Mouse (Mus musculus): Measurements from ENCODE around the gene Slc25a29.
A peak's percentile ranks its signal among the peaks of the same experiment; 100 is the strongest.

Gene Slc25a29

DNA sequence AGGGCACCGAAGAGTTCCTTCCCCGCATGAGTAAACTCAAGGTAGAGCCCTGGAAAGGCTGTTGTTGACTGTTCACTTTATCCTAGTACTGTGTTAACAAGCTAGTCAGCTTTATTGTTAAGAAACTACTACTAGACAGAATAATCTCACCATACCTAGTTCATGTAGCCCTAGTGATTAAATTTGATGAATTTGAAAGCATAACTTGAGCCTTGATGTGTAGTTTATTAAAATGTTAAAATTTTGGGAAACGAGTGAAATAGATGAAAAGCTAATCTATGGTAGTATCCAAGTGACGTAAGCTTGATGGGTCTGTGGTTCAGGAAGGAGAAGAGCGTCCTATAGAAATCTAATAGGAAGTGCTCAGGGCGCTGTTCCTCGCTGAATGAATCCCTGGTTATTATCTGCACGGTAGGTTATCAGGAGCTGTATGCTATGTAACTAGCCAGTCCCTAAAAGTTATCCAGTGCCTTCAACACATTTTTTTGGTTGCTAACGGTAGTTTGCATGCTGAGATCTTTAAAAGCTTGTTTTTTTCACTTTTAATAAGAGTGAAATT lies 40.6 kb downstream of the Slc25a29 start:
- peak; percentile 55 for DNase-seq (ENCODE audit: low read depth)

DNA sequence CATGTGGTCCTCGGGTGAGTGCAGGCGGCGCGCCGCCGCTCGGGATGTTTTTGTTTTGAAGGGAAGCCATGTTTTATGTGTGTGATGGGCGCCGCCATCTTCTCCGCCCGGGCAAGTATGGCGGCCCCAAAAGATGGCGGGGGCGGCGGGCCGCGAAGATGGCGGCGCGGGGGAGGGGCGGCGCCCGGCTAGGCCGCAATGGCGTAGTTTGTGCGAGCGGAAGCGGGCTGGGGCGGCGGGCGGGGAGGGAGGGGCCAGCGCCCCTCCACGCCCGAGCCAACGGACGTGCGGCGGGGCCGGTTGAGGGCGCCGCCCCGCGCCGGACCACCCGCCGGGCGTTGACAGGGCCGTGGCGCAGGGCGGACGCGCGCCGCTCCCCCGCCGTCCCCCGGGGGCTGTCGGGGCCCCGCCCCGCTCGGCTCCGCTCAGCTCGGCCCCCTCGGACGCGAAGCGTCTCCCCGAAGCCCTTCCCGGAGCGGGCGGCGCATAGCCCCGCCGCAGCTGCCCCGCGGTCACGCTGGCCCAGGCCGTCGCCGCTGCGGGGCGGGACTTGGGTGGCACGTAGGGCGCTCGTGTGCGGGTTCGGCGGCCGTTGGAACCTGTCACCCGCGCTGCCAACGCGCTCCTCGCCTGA lies 41.5 kb downstream of the Slc25a29 start:
- peak; percentile 94 for DNase-seq (ENCODE audit: low read depth)

DNA sequence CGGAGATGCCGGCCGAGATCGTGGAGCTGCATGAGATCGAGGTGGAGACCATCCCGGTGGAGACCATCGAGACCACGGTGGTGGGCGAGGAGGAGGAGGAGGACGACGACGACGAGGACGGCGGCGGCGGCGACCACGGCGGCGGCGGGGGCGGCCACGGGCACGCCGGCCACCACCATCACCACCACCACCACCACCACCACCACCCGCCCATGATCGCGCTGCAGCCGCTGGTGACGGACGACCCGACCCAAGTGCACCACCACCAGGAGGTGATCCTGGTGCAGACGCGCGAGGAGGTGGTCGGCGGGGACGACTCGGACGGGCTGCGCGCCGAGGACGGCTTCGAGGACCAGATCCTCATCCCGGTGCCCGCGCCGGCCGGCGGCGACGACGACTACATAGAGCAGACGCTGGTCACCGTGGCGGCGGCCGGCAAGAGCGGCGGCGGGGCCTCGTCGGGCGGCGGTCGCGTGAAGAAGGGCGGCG lies 42.2 kb downstream of the Slc25a29 start:
- no peak for DNase-seq (ENCODE audit: low read depth)

- DNase-seq (ENCODE audit: low read depth), result peak; percentile 99
Measured at GRCm38 (mm10) chr12:108792546-108793452, 42.9 kb downstream of the Slc25a29 start, which contains the start of gene Yy1. TSS of gene Yy1 (plus strand) at chr12:108792973.

DNA sequence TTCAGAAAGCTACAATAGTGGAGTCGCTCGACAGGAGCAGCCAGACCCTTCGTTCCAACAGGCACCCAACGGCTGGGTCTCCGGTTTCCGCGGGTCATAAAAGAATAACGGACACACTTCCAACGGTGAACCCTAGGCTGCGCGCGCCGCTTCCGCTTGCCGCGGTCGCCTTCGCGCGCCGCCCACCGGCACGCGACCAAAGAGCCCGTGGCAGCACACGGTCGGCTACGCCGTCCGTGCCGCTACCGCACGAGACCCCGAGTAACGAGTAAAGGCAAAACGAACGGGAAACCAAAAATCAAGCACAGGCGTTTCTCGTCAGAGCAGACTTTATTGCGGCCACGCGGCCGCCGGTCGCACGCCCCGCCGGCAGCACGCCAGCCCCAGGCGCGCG lies 43.5 kb downstream of the Slc25a29 start:
- peak; percentile 93 for DNase-seq (ENCODE audit: low read depth)

- DNase-seq (ENCODE audit: low read depth), result no peak
Measured at GRCm38 (mm10) chr12:108787329-108787728, 48.4 kb downstream of the Slc25a29 start.

GRCm38 (mm10) chr12:108785161-108785560 lies 50.5 kb downstream of the Slc25a29 start:
- DNase-seq (ENCODE audit: low read depth), result no peak

- DNase-seq (ENCODE audit: low read depth), result no peak
Measured at GRCm38 (mm10) chr12:108780108-108780877, 55.4 kb downstream of the Slc25a29 start.
